Mouse (Mus musculus) midbrain, embryonic 13.5 days (tissue): ENCODE data around the gene Orc6. TPM values are rescaled to one million over a fixed set of nuclear protein-coding genes. Genes with fewer than 3 reads are reported as not detected.

ENCODE experiments used
- ATAC-seq: fragments of 200-750 bp; cut with Nextera tagmentation; 2 replicates; pipeline ENCODE4 v1.8.0; 2017; ENCODE audit warnings: mild to moderate bottlenecking, moderate TSS enrichment, moderate library complexity
- H3K27ac ChIP-seq: fragments of 300-500 bp; sonication (generic); 2 replicates; pipeline ENCODE4 v1.5.1; 2015; ENCODE audit warnings: inconsistent platforms, mild to moderate bottlenecking, moderate library complexity
- H3K27me3 ChIP-seq: fragments of 300-500 bp; sonication (generic); 2 replicates; pipeline ENCODE4 v1.6.1; 2015; ENCODE audit warnings: mild to moderate bottlenecking, inconsistent platforms
- H3K36me3 ChIP-seq: fragments of 300-500 bp; sonication (generic); 2 replicates; pipeline ENCODE4 v1.6.1; 2015; ENCODE audit warnings: mild to moderate bottlenecking, inconsistent platforms
- H3K4me1 ChIP-seq: fragments of 300-500 bp; sonication (generic); replicated peaks from 2 replicates; pipeline ENCODE4 v1.6.1; 2015; ENCODE audit warnings: inconsistent platforms
- H3K4me2 ChIP-seq: fragments of 300-500 bp; sonication (generic); replicated peaks from 2 replicates; pipeline ENCODE4 v1.6.1; 2015; ENCODE audit warnings: moderate library complexity, mild to moderate bottlenecking, inconsistent platforms
- H3K4me3 ChIP-seq: fragments of 300-500 bp; sonication (generic); replicated peaks from 2 replicates; pipeline ENCODE4 v1.5.1; 2015; ENCODE audit warnings: mild to moderate bottlenecking, inconsistent platforms
- H3K9ac ChIP-seq: fragments of 300-500 bp; sonication (generic); replicated peaks from 2 replicates; pipeline ENCODE4 v1.6.1; 2015; ENCODE audit warnings: mild to moderate bottlenecking, inconsistent platforms
- H3K9me3 ChIP-seq: fragments of 300-500 bp; sonication (generic); 2 replicates; pipeline ENCODE4 v1.6.1; 2016; ENCODE audit warnings: mild to moderate bottlenecking, inconsistent platforms
- WGBS: fragments of 180-500 bp; shearing (Covaris S2); methylation state at CpG from one replicate; pipeline ENCODE4 v1.1.7; 2015; 5-methylcytosine and 5-hydroxymethylcytosine counted together
- polyA plus RNA-seq: library from polyadenylated mRNA; unstranded; fragments of >200 nt; fragmentation: Nextera tagmentation; extraction: Ambion mirVana; gene quantifications from 2 replicates; pipeline ENCODE4 v1.2.1, GENCODE M21; 2015

The Orc6 gene
- polyA plus RNA-seq, 1 experiment from 2014 or later, result 76.5 TPM

DNA sequence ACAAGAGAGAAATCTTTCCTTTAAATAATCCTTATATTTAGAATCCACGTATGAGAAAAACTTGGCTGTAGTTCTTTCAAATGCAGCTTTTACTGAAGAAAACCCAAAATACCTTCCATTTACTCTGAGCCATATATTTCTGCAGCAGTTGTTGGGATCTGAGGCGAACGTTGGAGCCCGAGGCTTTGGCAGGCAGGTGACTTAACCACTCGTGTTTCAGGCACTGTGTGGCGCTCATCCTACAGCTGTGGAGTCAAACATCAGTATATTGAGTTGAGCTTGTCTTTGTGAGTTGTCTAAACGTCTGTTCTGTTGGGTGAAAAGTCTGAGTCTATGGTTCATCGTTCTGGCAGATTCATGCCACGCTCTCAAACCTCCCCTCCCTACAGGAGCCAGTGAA, 27.6 kb downstream of the Orc6 start:
- no peak overlapping the region for H3K4me3 ChIP-seq
- ATAC-seq, result no peak
- H3K36me3 ChIP-seq, result no peaks in the 10 kb centered on the region
- no peak overlapping the region for H3K9ac ChIP-seq
- H3K4me1 ChIP-seq, result no peaks in the 10 kb centered on the region
- H3K4me2 ChIP-seq, result no peak overlapping the region
- H3K27ac ChIP-seq, result no peak overlapping the region
- no peaks in the 10 kb centered on the region for H3K9me3 ChIP-seq
- no peaks in the 10 kb centered on the region for H3K27me3 ChIP-seq
- 77% methylated on average over 9 of the region's 9 CpGs for WGBS

DNA sequence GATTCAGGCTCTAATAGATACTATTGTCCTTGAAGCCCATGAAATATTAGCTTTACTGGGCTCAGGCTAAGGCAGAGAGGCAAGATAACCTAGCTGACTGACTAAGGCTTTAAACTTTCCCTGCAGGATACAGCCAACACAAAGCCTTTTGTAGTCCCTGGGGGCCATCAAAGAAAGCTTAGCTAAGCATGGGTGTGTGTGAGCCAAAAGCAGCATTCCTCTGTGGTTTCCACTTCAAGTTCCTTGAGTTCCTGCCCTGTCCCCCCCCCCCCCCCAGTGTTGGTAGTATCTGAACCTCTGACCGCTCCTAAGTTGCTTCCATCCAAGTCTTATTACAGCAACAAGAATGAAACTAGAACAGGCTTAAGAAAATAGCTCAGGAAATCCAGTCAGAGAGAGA, 30.1 kb downstream of the Orc6 start:
- Histone ChIP-seq H3K4me3 (no peak overlapping the region), H3K36me3 (no peaks in the 10 kb centered on the region), H3K4me1 (no peaks in the 10 kb centered on the region), H3K4me2 (no peak overlapping the region), H3K27me3 (no peaks in the 10 kb centered on the region), H3K27ac (no peak overlapping the region), H3K9me3 (no peaks in the 10 kb centered on the region), H3K9ac (no peak overlapping the region)
- WGBS, result 54% methylated on average over 1 of the region's 1 CpGs
- ATAC-seq, result no peak

DNA sequence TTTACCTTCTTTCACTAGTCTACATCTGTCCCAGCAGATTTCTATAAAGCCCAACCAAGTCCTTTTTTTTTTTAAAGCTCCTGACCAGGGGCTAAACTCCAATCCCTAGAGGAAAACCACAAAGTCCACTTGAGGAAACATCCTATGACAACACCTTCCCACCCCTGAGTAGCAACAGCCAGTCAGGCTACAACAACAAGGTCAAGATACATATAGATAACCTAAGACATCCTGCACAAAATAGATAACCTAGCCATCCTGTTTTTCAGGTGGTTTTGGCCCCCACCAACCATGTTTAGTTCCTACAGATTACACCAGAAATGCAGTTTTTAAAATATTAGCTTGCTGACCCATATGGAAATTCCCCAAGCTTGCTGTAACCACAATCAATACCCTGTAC, 35.7 kb downstream of the Orc6 start:
- H3K4me1 ChIP-seq, result peaks cover 6% of the 10 kb centered on the region
- H3K27me3 ChIP-seq, result no peaks in the 10 kb centered on the region
- no peaks in the 10 kb centered on the region for H3K36me3 ChIP-seq
- H3K9ac ChIP-seq, result no peak overlapping the region
- H3K4me2 ChIP-seq, result no peak overlapping the region
- no peak overlapping the region for H3K27ac ChIP-seq
- ATAC-seq, result no peak
- H3K9me3 ChIP-seq, result no peaks in the 10 kb centered on the region
- H3K4me3 ChIP-seq, result no peak overlapping the region

DNA sequence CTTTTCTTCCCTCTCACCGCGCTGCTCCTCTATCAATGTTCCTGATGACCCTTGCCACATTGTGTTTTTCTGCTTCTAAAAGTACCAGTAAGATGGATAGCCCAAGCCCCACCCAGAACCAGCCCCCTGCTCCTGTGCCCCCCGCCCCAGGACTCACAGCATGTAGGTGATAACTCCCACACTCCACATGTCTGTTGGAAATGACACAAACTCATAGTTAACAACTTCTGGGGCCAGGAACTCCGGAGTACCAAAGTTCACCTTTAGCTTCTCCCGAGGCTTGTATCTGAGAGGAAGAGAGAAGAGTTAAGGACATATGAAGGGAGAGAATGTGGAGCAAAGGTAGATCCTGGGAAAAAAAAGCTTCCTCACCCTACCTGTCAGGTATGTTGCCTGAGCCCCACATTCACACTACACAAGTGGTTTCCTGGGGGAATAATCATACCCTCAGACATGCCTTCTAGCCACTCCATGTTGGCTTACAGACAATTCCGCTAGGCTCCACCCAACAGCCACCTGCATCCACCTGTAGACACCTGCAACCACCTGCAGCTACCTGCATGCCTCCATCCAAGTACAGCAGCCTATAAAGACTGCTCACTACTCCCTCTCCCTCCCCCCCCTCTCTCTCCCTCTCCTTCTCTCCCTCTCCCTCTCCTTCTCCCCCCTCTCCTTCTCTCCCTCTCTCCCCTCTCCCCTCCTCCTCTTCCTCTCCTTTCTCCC, 36.9 kb downstream of the Orc6 start:
- Histone ChIP-seq H3K27ac (no peak overlapping the region), H3K27me3 (no peaks in the 10 kb centered on the region), H3K4me1 (peaks cover 8% of the 10 kb centered on the region), H3K4me2 (no peak overlapping the region), H3K9ac (no peak overlapping the region), H3K4me3 (no peak overlapping the region), H3K9me3 (no peaks in the 10 kb centered on the region), H3K36me3 (no peaks in the 10 kb centered on the region)
- ATAC-seq, result no peak
- 84% methylated on average over 6 of the region's 6 CpGs for WGBS

DNA sequence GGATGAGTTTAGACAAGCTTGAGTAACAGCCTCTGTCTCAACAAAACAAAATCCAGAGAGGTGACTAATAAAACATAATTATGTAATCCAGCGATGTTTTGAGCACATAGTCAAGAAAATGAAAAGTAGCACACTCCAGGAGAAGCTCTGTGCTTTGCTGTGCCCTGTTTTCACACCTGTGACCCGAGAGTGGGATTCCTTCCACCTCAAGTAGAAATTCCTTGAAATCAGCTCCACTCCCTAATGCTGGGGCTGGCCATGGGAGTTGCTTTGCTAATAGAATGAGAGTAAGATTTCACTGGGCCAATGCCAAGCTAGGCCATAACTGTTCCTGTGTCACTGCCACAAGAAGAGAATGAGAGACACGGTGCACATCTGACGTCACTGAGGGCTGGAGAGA, 38.2 kb downstream of the Orc6 start:
- no peak for ATAC-seq
- Histone ChIP-seq H3K4me1 (peaks cover 8% of the 10 kb centered on the region), H3K36me3 (no peaks in the 10 kb centered on the region), H3K4me2 (no peak overlapping the region), H3K27ac (no peak overlapping the region), H3K9me3 (no peaks in the 10 kb centered on the region), H3K4me3 (no peak overlapping the region), H3K27me3 (no peaks in the 10 kb centered on the region), H3K9ac (no peak overlapping the region)
- WGBS, result 80% methylated on average over 4 of the region's 4 CpGs

DNA sequence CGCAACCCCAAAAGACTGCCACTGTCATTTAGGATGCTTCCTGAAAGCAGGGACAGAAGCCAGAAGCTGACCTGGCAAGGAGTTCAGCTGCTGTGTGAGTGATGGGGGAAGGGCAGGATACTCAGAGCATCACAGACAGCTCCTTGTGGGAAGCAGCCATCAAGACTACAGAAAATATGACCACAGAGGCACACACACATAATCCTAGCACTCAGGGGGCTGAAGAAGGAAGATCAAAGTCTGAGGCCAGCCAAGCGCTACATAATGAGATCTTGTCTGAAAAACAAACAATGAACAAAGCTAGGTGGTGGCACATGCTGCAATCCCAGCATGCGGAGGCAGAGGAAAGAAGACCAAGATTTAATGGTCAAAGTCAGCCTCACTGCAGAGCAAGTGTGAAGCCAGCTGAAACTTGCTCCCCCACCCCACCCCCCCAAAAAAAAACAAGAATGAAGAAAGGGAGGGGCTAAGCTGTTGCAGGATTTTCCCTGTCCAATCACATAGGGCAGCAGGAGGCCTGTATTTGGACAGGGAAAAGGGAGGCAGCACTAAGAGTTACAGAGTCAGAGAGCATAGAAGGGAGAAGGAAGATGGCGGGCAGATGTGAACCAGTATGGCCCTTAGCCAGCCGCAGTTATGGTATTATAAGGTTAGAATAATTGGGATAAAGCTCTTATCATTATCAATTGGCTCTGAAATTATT, 40.6 kb downstream of the Orc6 start:
- WGBS, result 60% methylated on average over 5 of the region's 5 CpGs
- Histone ChIP-seq H3K4me3 (no peak overlapping the region), H3K4me2 (no peak overlapping the region), H3K4me1 (peaks cover 8% of the 10 kb centered on the region), H3K27me3 (no peaks in the 10 kb centered on the region), H3K36me3 (no peaks in the 10 kb centered on the region), H3K9me3 (no peaks in the 10 kb centered on the region), H3K9ac (no peak overlapping the region), H3K27ac (peak overlapping the region; percentile 44; the same call in 1 of the 2 replicates)
- ATAC-seq, result 0 out of 2 replicates have a peak, but pooled peaks have one; percentile 43

DNA sequence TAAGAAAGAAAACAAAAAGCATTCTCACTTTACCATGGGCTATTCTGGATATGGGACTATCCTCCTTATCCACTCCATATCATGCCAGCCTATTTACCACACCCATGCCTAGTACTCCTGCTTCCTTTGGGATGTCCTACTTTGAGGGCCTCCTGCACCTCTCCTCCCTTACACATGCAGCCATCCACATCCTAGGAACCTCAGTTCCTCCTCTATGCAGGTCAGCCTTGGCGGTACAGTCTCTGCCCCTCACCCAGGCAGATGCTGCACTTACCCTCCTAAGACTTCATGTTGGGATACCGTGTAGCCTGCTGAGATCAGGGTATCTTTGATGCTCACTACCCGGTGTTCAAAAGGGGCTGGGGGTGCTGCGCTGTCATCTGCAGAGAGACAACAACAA, 53.9 kb downstream of the Orc6 start:
- Histone ChIP-seq H3K27ac (no peak overlapping the region), H3K4me1 (no peaks in the 10 kb centered on the region), H3K36me3 (no peaks in the 10 kb centered on the region), H3K9ac (no peak overlapping the region), H3K9me3 (no peaks in the 10 kb centered on the region), H3K4me3 (no peak overlapping the region), H3K4me2 (no peak overlapping the region), H3K27me3 (no peaks in the 10 kb centered on the region)
- 79% methylated on average over 4 of the region's 4 CpGs for WGBS
- ATAC-seq, result no peak

Other genes with a start within 250 kb of the Orc6 start
- 61.7 and 64.3 TPM in 2 replicates for gene Fbxw9, start 239.6 kb upstream of the Orc6 start, polyA plus RNA-seq
- gene Gm5741, start 231.7 kb upstream of the Orc6 start, polyA plus RNA-seq, result 0.83 TPM in 1 of 2 replicates, not detected in the other
- 90.0 and 93.2 TPM in 2 replicates for gene Dhps, start 227.9 kb upstream of the Orc6 start, polyA plus RNA-seq
- 134 and 137 TPM in 2 replicates for gene Wdr83os, start 218.9 kb upstream of the Orc6 start, polyA plus RNA-seq
- gene Wdr83, start 218.3 kb upstream of the Orc6 start, polyA plus RNA-seq, result 64.1 and 68.8 TPM in 2 replicates
- gene Man2b1, start 216.4 kb upstream of the Orc6 start, polyA plus RNA-seq, result 16.6 and 17.3 TPM in 2 replicates
- gene Zfp791, start 176.5 kb upstream of the Orc6 start, polyA plus RNA-seq, result 2.6 and 2.9 TPM in 2 replicates
- not detected in 2 replicates for gene Cks1brt, start 147.7 kb upstream of the Orc6 start, polyA plus RNA-seq
- gene Olfr371, start 73.6 kb upstream of the Orc6 start, polyA plus RNA-seq, result not detected in 2 replicates
- 170 and 177 TPM in 2 replicates for gene Vps35, start 170 bp downstream of the Orc6 start, polyA plus RNA-seq
- gene Mylk3, start 86.7 kb downstream of the Orc6 start, polyA plus RNA-seq, result 0.07 and 0.09 TPM in 2 replicates
- gene 4921524J17Rik, start 133.2 kb downstream of the Orc6 start, polyA plus RNA-seq, result 39.4 and 46.3 TPM in 2 replicates
- 26.3 and 27.9 TPM in 2 replicates for gene Gpt2, start 192.9 kb downstream of the Orc6 start, polyA plus RNA-seq